In the genomic region with DNA sequence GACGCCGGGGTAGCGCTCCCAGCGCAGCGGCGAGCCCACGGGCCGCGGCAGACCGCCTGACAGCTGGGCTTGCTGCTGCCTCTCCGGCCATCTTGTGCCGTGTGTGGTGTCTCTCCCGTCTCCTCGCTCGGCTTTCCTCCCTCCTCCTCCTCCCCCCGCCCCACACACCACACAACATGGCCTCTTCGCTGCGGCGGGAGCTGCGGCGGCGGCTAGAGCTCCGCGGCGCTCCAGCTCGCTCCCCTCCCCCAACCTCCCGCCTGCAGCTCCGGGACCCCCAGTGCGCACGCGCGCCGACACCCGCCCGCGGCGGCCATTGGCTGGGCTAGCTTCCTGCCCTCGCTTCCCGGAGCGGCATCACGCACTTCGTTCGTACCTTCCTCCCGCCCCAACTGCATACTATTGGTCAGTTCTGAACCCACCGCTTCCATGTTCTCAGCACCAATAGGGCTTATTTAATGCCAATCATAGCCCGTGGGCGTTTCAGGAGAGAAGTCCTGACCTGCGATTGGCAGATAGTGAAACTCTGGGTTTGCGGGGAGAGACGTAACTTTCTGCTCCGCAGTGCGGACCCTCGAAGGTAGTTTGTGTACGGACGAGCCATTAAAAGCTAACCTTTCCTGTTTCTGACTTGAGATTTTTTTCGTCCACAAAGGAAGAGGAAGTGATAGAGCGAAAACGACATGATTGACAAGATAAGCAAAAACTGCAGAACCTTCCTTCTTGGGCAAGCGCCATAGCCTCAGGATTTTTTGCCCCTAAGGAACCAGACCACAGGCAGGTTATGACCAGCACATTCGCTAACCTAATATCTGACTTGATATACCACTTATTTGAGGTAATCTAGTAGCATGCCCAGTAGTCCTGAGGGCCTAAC, we compare ENCODE assay signal across 8 mouse cellular contexts. TPM values are rescaled to one million over a fixed set of nuclear protein-coding genes. Genes with fewer than 3 reads are reported as not detected.
DNase-seq lines count a peak whose midpoint lies in the region; ATAC-seq and TF ChIP-seq lines count a peak whose summit lies in the region.

No protein-coding gene starts in this region.

- no peak for TF ChIP-seq CTCF in CH12.LX (conservative IDR thresholded peaks at IDR 0.05 in 1 of 2, IDR thresholded peaks at IDR 0.05 in 1 of 2; ENCODE audit: low read depth in 2 of 2, low read length in 2 of 2)

- peak; percentile 86 for TF ChIP-seq POLR2A in CH12.LX (IDR thresholded peaks at IDR 0.05; ENCODE audit: low read depth, low read length)

- peak overlapping the region; percentile 100 for H3K9ac ChIP-seq in CH12.LX (ENCODE audit: insufficient read depth, low read depth)
- H3K9ac ChIP-seq in forebrain, embryonic 11.5 days (ENCODE audit: low read length), result peak overlapping the region; percentile 100
- H3K9ac ChIP-seq in heart, embryonic 16.5 days (ENCODE audit: low read length), result peak overlapping the region; percentile 100
- H3K9ac ChIP-seq in liver, embryonic 15.5 days, result peak overlapping the region; percentile 100
- H3K9ac ChIP-seq in neural tube, embryonic 12.5 days, result peak overlapping the region; percentile 100

- H3K27ac ChIP-seq in CH12.LX (ENCODE audit: insufficient read depth, low read depth), result peak overlapping the region; percentile 100
- peak overlapping the region; percentile 100 for H3K27ac ChIP-seq in forebrain, embryonic 11.5 days (ENCODE audit: low read depth, low read length)
- peak overlapping the region; percentile 98 for H3K27ac ChIP-seq in heart, embryonic 16.5 days (ENCODE audit: low read length)
- H3K27ac ChIP-seq in liver, embryonic 15.5 days (replicated peaks), result peak overlapping the region; percentile 100
- peak overlapping the region; percentile 100 for H3K27ac ChIP-seq in neural tube, embryonic 12.5 days

- no peak; the same call in 1 of the 2 replicates for TF ChIP-seq RAD21 in CH12.LX (IDR thresholded peaks at IDR 0.05; ENCODE audit: low read depth, low read length)

- dilution Hi-C loops in CH12.LX (cut with MboI; ENCODE audit: extremely low pct_ligation_motif_present, extremely low pct_unique_long_range_greater_than_20kb, low sequenced_read_pairs), result no loop called here

- peak overlapping the region; percentile 95 to 99 (median 97) for H3K4me3 ChIP-seq in CH12.LX (replicated peaks in 1 of 3; ENCODE audit: low read depth in 2 of 3, low read length in 2 of 3, poor library complexity in 1 of 3)
- peak overlapping the region; percentile 100 for H3K4me3 ChIP-seq in forebrain, embryonic 11.5 days (ENCODE audit: low read depth, low read length)
- peak overlapping the region; percentile 92 for H3K4me3 ChIP-seq in heart, embryonic 16.5 days (ENCODE audit: low read length)
- peak overlapping the region; percentile 99 for H3K4me3 ChIP-seq in liver, embryonic 15.5 days (replicated peaks)
- H3K4me3 ChIP-seq in neural tube, embryonic 12.5 days, result peak overlapping the region; percentile 100

- ATAC-seq in forebrain, embryonic 11.5 days (replicated peaks; ENCODE audit: low FRiP score), result peak; percentile 100
- ATAC-seq in heart, embryonic 16.5 days (replicated peaks; ENCODE audit: extremely low read depth, insufficient read depth, low FRiP score), result peak; percentile 99
- ATAC-seq in liver, embryonic 15.5 days (ENCODE audit: insufficient read depth), result peak; percentile 99
- peak; percentile 99 for ATAC-seq in neural tube, embryonic 12.5 days (ENCODE audit: low FRiP score, low read depth)

- in situ Hi-C loops in CH12.LX (cut with MboI; ENCODE audit: low pct_ligation_motif_present, low pct_unique_long_range_greater_than_20kb, low sequenced_read_pairs), result no loop called here

- H3K79me2 ChIP-seq in CH12.LX (replicated peaks; ENCODE audit: control insufficient read depth, extremely low read depth, insufficient read depth, poor library complexity, severe bottlenecking), result peaks cover 16% of the 10 kb centered on the region

- peak; percentile 100 for DNase-seq in CH12.LX (ENCODE audit: extremely low read depth)
- peak; percentile 100 for DNase-seq in c-Kit-positive CD71-positive TER-119-negative erythroid progenitor cells, embryonic 14.5 days (ENCODE audit: low read depth)
- DNase-seq in forebrain, embryonic 11.5 days (ENCODE audit: low spot score), result peak; percentile 100
- DNase-seq in kidney, postnatal 36 days, result peak; percentile 100
- peak; percentile 100 for DNase-seq in telencephalon, adult 2 months (ENCODE audit: low read depth, low spot score)

- H3K9me3 ChIP-seq in CH12.LX (replicated peaks; ENCODE audit: low read length), result no peaks in the 10 kb centered on the region
- no peaks in the 10 kb centered on the region for H3K9me3 ChIP-seq in forebrain, embryonic 11.5 days (ENCODE audit: control insufficient read depth, low read length)
- no peaks in the 10 kb centered on the region for H3K9me3 ChIP-seq in heart, embryonic 16.5 days (replicated peaks; ENCODE audit: control insufficient read depth, low read length)
- no peaks in the 10 kb centered on the region for H3K9me3 ChIP-seq in liver, embryonic 15.5 days (replicated peaks)
- H3K9me3 ChIP-seq in neural tube, embryonic 12.5 days, result no peaks in the 10 kb centered on the region

- TF ChIP-seq EP300 in CH12.LX (IDR thresholded peaks at IDR 0.05; ENCODE audit: low read length), result no peak

- H3K4me2 ChIP-seq in CH12.LX (ENCODE audit: insufficient read depth, low read depth, poor library complexity, severe bottlenecking), result peak overlapping the region; percentile 95
- peak overlapping the region; percentile 65 for H3K4me2 ChIP-seq in forebrain, embryonic 11.5 days (ENCODE audit: low read depth, low read length, severe bottlenecking)
- peak overlapping the region; percentile 82 for H3K4me2 ChIP-seq in heart, embryonic 16.5 days (ENCODE audit: low read depth, low read length)
- H3K4me2 ChIP-seq in liver, embryonic 15.5 days, result peak overlapping the region; percentile 76
- peak overlapping the region; percentile 69 for H3K4me2 ChIP-seq in neural tube, embryonic 12.5 days (replicated peaks)

- no peaks in the 10 kb centered on the region for H3K27me3 ChIP-seq in CH12.LX (replicated peaks)
- H3K27me3 ChIP-seq in forebrain, embryonic 11.5 days (ENCODE audit: control insufficient read depth, insufficient read depth, low read length), result no peaks in the 10 kb centered on the region
- H3K27me3 ChIP-seq in heart, embryonic 16.5 days (ENCODE audit: control insufficient read depth, insufficient read depth, low read length), result no peaks in the 10 kb centered on the region
- no peaks in the 10 kb centered on the region for H3K27me3 ChIP-seq in liver, embryonic 15.5 days
- H3K27me3 ChIP-seq in neural tube, embryonic 12.5 days (replicated peaks), result no peaks in the 10 kb centered on the region

- under 1% methylated on average over 59 of the region's 60 CpGs for WGBS in forebrain, embryonic 11.5 days
- WGBS in heart, embryonic 16.5 days, result under 1% methylated on average over 60 of the region's 60 CpGs
- WGBS in liver, embryonic 15.5 days (ENCODE audit: insufficient replicate concordance), result under 1% methylated on average over 60 of the region's 60 CpGs
- under 1% methylated on average over 59 of the region's 60 CpGs for WGBS in neural tube, embryonic 12.5 days

- H3K36me3 ChIP-seq in CH12.LX (replicated peaks in 1 of 2; ENCODE audit: control insufficient read depth in 1 of 2, insufficient read depth in 1 of 2, low read length in 1 of 2), result no peaks in the 10 kb centered on the region
- no peaks in the 10 kb centered on the region for H3K36me3 ChIP-seq in forebrain, embryonic 11.5 days (ENCODE audit: control insufficient read depth, insufficient read depth, low read length)
- H3K36me3 ChIP-seq in heart, embryonic 16.5 days (ENCODE audit: control insufficient read depth, insufficient read depth), result no peaks in the 10 kb centered on the region
- H3K36me3 ChIP-seq in liver, embryonic 15.5 days (replicated peaks), result no peaks in the 10 kb centered on the region
- no peaks in the 10 kb centered on the region for H3K36me3 ChIP-seq in neural tube, embryonic 12.5 days

- peaks cover 0 to 16% of the 10 kb centered on the region in 2 experiments; a peak in 2 of 4 replicates for H3K4me1 ChIP-seq in CH12.LX (ENCODE audit: control insufficient read depth in 1 of 2, insufficient read depth in 2 of 2)
- peaks cover 4% of the 10 kb centered on the region; the same call in 1 of the 2 replicates for H3K4me1 ChIP-seq in forebrain, embryonic 11.5 days (replicated peaks; ENCODE audit: control insufficient read depth, insufficient read depth, low read length)
- H3K4me1 ChIP-seq in heart, embryonic 16.5 days (ENCODE audit: control insufficient read depth, insufficient read depth, low read length), result peaks cover 11% of the 10 kb centered on the region
- peaks cover 29% of the 10 kb centered on the region for H3K4me1 ChIP-seq in liver, embryonic 15.5 days (replicated peaks)
- H3K4me1 ChIP-seq in neural tube, embryonic 12.5 days, result peaks cover 9% of the 10 kb centered on the region; the same call in 1 of the 2 replicates

TF ChIP-seq in CH12.LX, 34 proteins besides CTCF, POLR2A, EP300 and RAD21 (continues in another document):
- TF ChIP-seq MEF2A (IDR thresholded peaks at IDR 0.05; ENCODE audit: borderline replicate concordance, low read depth, low read length) (peak; percentile 56; the same call in 1 of the 2 replicates), MXI1 (IDR thresholded peaks at IDR 0.05; ENCODE audit: low read depth, low read length) (peak; percentile 49; the same call in 1 of the 2 replicates), NRF1 (IDR thresholded peaks at IDR 0.05; ENCODE audit: low read depth, low read length) (peak; percentile 98), E2F4 (IDR thresholded peaks at IDR 0.05; ENCODE audit: insufficient replicate concordance, low read depth, low read length) (no peak), USF2 (conservative IDR thresholded peaks at IDR 0.05; ENCODE audit: low read depth, low read length) (no peak), GABPA (IDR thresholded peaks at IDR 0.05; ENCODE audit: insufficient replicate concordance, low read depth, low read length) (no peak), ZC3H11A (IDR thresholded peaks at IDR 0.05; ENCODE audit: low read depth, low read length) (no peak), IRF4 (IDR thresholded peaks at IDR 0.05; ENCODE audit: low read depth, low read length) (peak; percentile 79), MAX (IDR thresholded peaks at IDR 0.05; ENCODE audit: low read length) (no peak; the same call in 1 of the 2 replicates), MYC (IDR thresholded peaks at IDR 0.05; ENCODE audit: low read depth, low read length) (peak; percentile 52), CHD1 (IDR thresholded peaks at IDR 0.05; ENCODE audit: low read depth, low read length) (no peak), TCF12 (IDR thresholded peaks at IDR 0.05; ENCODE audit: low read depth, low read length) (peak; percentile 88)

RNA-seq across cellular contexts. Expression of a gene that starts 16.9 kb away (rescaled TPM):
- total RNA-seq in CH12.LX (2012; rRNA removed) (21.4 and 30.9 TPM in 2 replicates), CH12.LX (2014; rRNA removed) (18.2 and 23.2 TPM in 2 replicates)
- 39.3 and 42.8 TPM in 2 replicates for polyA plus RNA-seq in CH12.LX (2012; ENCODE audit: insufficient read length, low read depth)
- 61.0 and 66.1 TPM in 2 replicates for polyA plus RNA-seq in forebrain, embryonic 11.5 days (2014; fragmentation: Nextera tagmentation; extraction: Ambion mirVana)
- polyA plus RNA-seq in heart, embryonic 16.5 days (2015; fragmentation: Nextera tagmentation; extraction: Ambion mirVana), result 33.1 and 36.5 TPM in 2 replicates
- 20.1 and 22.1 TPM in 2 replicates for polyA plus RNA-seq in liver, embryonic 15.5 days (2015; fragmentation: Nextera tagmentation; extraction: Ambion mirVana)
- polyA plus RNA-seq in neural tube, embryonic 12.5 days (2016; fragmentation: Nextera tagmentation; extraction: Ambion mirVana), result 41.5 and 59.7 TPM in 2 replicates

Comparison
In these comparisons a context has a peak if more than half of its experiments do, and no peak if none do; other contexts are left out.
1. Peak in every context shown above with its lines: DNase-seq, ATAC-seq, H3K4me3 ChIP-seq and H3K27ac ChIP-seq.